Mouse (Mus musculus) testis, adult 2 months (tissue): ENCODE results near the gene Stk36.

Experiments used
- CTCF ChIP-seq: fragments of 200-500 bp; IDR thresholded peaks from 2 replicates; pipeline ENCODE4 v1.5.1; 2012; ENCODE audit warnings: low read depth, mild to moderate bottlenecking, inconsistent platforms, low read length, moderate library complexity; ENCODE audit not compliant: control insufficient read depth, insufficient read depth, insufficient replicate concordance
- POLR2A ChIP-seq: fragments of 200-500 bp; IDR thresholded peaks from 2 replicates; pipeline ENCODE4 v1.6.1; 2012; ENCODE audit warnings: low read depth, mild to moderate bottlenecking, inconsistent platforms, low read length, moderate library complexity; ENCODE audit not compliant: control insufficient read depth

- TF ChIP-seq CTCF, result no peak
- TF ChIP-seq POLR2A, result no peak
Measured at GRCm38 (mm10) chr1:74632734-74633133, 31.5 kb downstream of the Stk36 start.
